Mouse (Mus musculus) brain, adult 10 weeks (tissue): Measurements from ENCODE around the gene V1rd19. TPM values are rescaled to one million over a fixed set of nuclear protein-coding genes. Genes with fewer than 3 reads are reported as not detected.

Experiments
- polyA plus RNA-seq: library from polyadenylated mRNA; stranded (reverse); fragments of 350-450 nt; fragmentation: Illumina TruSeq; extraction: RNeasy Lipid Tissue Mini Kit (QIAGEN cat#74804); gene quantifications from one replicate; pipeline ENCODE4 v1.2.3, GENCODE M21; 2015; ENCODE audit warnings: low read depth, low replicate concordance

Gene V1rd19
- not detected for polyA plus RNA-seq

DNA sequence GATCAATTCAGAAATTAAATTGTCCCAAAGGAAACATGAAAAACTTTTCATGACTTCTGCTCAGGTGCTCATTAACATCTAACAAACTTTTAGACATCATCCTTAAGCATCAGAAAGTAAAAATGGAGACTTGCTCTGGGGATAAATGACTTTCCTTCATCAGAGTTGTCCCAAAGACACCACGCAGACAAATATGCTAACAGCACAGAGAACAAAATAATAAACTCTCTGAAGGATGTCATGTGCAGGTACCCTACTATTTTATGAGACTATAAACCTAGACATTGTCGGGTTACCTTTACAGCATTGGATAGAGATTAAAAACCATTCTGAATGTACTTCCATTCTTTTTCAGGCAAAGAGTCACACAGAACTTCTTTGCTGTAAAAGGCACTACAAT lies at the start of gene V1rd19:
Gene V1rd19 (plus strand): TSS at position 301 of the 400 bp plus-strand sequence.

DNA sequence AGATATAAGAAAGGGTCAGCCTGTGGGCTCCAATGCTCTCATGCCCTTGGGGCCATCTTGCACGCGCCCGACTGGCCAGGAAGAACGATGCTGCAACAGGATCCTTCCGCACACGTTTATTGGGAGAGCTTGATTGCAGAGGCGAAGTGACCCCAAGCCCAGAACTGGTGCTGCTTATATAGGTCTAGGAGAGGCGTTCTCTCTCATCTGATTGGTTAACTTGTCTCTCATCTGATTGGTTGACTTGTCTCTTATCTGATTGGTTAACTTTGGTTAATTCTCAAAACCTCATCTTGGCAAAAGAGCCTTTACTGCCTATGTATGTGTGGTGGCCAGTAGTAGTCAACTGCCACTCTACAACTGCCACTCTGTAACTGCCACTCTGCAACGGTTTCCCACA lies 27.2 kb upstream of the V1rd19 start, which contains the start of gene Vmn1r181:
Gene Vmn1r181 (plus strand): TSS at position 301 of the 400 bp plus-strand sequence.

DNA sequence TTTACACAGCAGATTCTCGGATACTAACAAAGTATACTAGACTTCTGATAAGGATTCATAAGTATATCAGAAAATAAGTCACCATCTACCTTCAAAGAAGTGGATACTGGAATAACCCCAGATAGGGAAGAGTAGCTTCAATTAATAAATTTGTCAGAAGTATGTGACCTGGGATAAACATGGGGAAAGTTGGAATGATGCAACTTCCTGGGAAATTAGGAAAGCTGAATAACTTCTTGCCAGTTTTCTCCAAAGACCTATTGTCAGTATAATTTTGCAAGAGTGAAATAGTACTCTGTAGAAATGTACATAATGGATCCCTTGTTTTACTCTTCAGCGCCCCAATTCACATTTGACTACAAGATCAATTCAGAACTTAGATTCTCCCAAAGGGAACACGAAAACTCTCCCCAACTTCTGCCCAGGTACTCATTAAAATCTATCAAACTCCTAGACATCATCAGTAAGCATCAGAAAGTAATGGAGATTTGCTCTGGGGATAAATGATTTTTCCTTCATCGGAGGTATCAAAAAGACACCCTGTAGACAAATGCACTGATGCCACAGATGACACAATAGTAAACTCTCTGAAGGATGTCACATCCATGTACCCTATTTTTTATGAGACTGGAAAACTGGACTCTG lies 51.3 kb downstream of the V1rd19 start, which contains the start of gene Vmn1r183:
Gene Vmn1r183 (plus strand): TSS at position 595 of the 645 bp plus-strand sequence.

Other genes with a start within 250 kb of the V1rd19 start
- not detected for gene Vmn1r174, start 249.4 kb upstream of the V1rd19 start, polyA plus RNA-seq
- gene Vmn1r175, start 191.0 kb upstream of the V1rd19 start, polyA plus RNA-seq, result not detected
- not detected for gene Vmn1r176, start 164.3 kb upstream of the V1rd19 start, polyA plus RNA-seq
- not detected for gene Vmn1r177, start 135.2 kb upstream of the V1rd19 start, polyA plus RNA-seq
- gene Vmn1r178, start 109.7 kb upstream of the V1rd19 start, polyA plus RNA-seq, result not detected
- not detected for gene Vmn1r179, start 74.7 kb upstream of the V1rd19 start, polyA plus RNA-seq
- not detected for gene Vmn1r180, start 51.1 kb upstream of the V1rd19 start, polyA plus RNA-seq
- gene Vmn1r181, start 27.1 kb upstream of the V1rd19 start, polyA plus RNA-seq, result not detected
- gene Vmn1r183, start 51.6 kb downstream of the V1rd19 start, polyA plus RNA-seq, result not detected
- 46.3 TPM for gene Zfp180, start 80.2 kb downstream of the V1rd19 start, polyA plus RNA-seq
- 7.9 TPM for gene Zfp112, start 110.6 kb downstream of the V1rd19 start, polyA plus RNA-seq
- 13.9 TPM for gene Zfp235, start 132.5 kb downstream of the V1rd19 start, polyA plus RNA-seq
- 3.5 TPM for gene Zfp114, start 173.4 kb downstream of the V1rd19 start, polyA plus RNA-seq
- gene Zfp111, start 209.8 kb downstream of the V1rd19 start, polyA plus RNA-seq, result 6.0 TPM
- gene Zfp109, start 235.9 kb downstream of the V1rd19 start, polyA plus RNA-seq, result 6.1 TPM